Mouse (Mus musculus) heart, adult 2 months (tissue): ENCODE measurements at regions not wholly inside any gene's neighbourhood (a gene's known extent, or its start where the extent isn't known, plus 50 kb on each side); places are given as distances from the start of the nearest gene placed in this dataset.

Source experiments
- CTCF ChIP-seq: fragments of 200-600 bp; IDR thresholded peaks from 2 replicates; pipeline ENCODE4 v1.8.1; 2022; ENCODE audit warnings: antibody characterized with exemption, mild to moderate bottlenecking, moderate library complexity
- POLR2A ChIP-seq: fragments of 200-500 bp; IDR thresholded peaks from 2 replicates; pipeline ENCODE4 v1.6.1; 2011; ENCODE audit warnings: mild to moderate bottlenecking, low read depth, low read length, control low read depth; ENCODE audit not compliant: insufficient read depth

DNA sequence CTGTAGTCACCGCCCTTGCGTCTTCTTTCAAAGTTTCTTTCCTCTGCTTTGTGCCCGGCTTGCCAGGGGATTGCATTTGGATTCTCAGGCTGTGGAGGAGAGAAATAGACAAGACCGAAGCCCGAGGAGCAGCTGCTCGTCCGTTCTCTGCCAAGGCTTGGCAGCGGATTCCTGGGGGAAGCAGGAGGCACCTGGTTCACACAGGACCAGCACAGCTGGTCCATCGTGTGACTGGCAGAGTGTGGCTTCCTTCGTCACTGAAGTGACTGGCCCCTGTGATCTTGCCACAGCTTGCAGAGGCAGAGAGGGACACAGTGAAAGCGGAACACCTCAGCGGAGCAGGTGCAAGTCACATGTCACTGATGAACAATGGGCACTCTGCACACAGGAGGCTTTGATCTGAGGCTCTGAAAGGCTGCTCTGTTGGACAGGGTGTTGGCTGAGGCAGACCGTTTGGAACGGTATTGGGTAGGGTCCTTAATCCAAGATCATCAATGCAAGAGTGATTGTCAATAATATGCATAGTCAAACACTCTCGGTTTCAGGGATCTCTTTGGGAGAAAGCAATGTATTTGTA lies 214.5 kb downstream of the Rnf144b start:
- TF ChIP-seq CTCF: no peak
- TF ChIP-seq POLR2A: no peak
